Mouse (Mus musculus) erythroid progenitor cell, adult 5-6 weeks (primary cell): Measurements from ENCODE around the gene Tor1aip2. TPM values are rescaled to one million over a fixed set of nuclear protein-coding genes. Genes with fewer than 3 reads are reported as not detected.
"Not testable (repeated sequence)": the region's sequence is repeated elsewhere in the genome, so short reads cannot be mapped to it uniquely, and the experiment has no call there.

Experiments
- ATAC-seq: replicated peaks from 2 replicates; pipeline ENCODE4 v1.8.0; 2016; ENCODE audit warnings: moderate number of reproducible peaks, mild to moderate bottlenecking, moderate TSS enrichment, inconsistent platforms; ENCODE audit not compliant: poor library complexity, low FRiP score, severe bottlenecking
- total RNA-seq, 2 experiments: library from RNA; stranded (forward) in 1 of 2; stranded (reverse) in 1 of 2; fragments of 150-400 nt in 1 of 2; fragments of 186-747, 209-891 nt in 1 of 2; gene quantifications; 2 replicates each; pipeline versions ENCODE4 v1.2.3 to v1.2.4; 2015 to 2017; ENCODE audit warnings: low replicate concordance in 2 of 2

The Tor1aip2 gene
- total RNA-seq, 2 experiments from 2014 or later: 128 to 138 TPM

GRCm38 (mm10) chr1:156039989-156040388, 4.8 kb downstream of the Tor1aip2 start:
- not testable (repeated sequence) for ATAC-seq

GRCm38 (mm10) chr1:156040731-156041401, 5.7 kb downstream of the Tor1aip2 start:
- ATAC-seq: peak; percentile 77

DNA sequence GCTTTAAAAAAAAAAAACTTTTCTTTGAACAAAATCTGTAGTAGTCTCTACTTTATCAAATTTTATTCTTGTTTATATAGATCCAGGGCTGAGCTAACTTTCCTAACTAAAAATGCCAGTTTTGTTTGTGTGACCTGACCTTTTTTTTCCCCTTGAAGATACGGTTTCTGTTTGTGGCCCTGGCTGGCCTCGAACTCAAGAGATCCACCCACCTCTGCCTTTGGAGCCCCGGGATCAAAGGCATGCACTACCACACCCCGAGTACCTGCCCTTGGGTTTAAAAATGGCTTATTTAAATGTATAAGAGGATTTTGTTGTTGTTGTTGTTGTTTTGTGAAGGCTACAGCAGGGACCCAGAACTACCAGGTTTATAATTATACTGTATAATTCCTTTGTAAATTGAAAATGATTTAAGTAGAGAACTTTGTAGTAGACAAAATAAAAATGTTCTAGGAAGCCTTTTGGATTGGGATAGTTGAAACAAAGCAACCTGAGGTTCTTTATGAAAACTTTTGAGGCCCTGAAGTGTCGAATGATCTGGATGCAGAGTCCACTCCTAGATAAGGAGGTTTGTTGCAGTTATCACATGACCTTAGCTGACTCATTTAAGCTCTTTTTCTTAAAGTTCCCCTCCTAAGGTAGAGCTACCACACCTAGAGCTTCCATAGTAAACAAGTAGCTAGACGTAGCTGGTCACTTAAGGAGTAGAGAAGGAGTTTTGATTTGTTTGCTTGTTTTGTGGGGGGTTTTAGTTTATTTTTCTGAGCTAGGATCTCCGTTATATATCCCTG, 6.4 kb downstream of the Tor1aip2 start:
- no peak for ATAC-seq

GRCm38 (mm10) chr1:156042481-156042880, 7.3 kb downstream of the Tor1aip2 start:
- no peak for ATAC-seq

GRCm38 (mm10) chr1:156043027-156043426, 7.8 kb downstream of the Tor1aip2 start:
- ATAC-seq: peak; percentile 48

DNA sequence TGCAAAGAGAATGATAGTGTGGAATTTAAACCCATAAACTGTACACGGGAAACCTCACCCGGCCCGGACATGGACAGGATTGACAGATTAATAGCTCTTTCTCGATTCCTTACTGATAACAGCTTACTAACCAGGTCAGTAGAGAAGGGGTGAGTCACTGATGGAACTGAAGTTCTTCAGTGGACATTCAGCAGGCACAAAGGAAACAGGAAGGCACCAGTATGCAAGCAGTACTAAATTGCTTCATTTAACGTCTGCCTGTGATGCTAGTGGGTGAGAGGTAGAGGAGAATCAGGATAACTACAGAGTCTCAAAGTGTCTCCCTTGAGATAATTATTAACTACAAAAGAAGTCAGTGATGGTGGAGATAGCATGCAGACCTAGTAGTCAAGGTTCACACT, 9.0 kb downstream of the Tor1aip2 start:
- no peak for ATAC-seq

GRCm38 (mm10) chr1:156046688-156047087, 11.5 kb downstream of the Tor1aip2 start:
- no peak for ATAC-seq

DNA sequence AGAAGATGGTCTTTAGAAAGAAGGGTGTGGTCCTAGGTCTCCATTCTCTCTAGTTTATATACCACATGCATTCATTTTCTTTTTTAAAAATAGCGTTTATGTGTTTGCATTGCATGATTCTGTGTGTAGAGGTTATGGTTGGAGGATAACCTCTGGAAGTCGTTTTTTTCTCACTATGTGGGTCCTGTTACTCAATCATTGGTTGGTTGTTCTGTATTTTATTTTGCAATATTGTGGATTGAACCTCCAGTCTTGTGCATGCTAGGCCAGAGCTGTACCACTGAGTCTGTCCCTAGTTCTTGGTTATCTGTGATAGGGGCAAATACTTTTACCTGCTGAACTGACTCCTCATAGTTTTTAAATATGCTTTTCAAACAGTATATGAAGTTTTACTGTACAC, 23.0 kb downstream of the Tor1aip2 start:
- ATAC-seq: no peak

DNA sequence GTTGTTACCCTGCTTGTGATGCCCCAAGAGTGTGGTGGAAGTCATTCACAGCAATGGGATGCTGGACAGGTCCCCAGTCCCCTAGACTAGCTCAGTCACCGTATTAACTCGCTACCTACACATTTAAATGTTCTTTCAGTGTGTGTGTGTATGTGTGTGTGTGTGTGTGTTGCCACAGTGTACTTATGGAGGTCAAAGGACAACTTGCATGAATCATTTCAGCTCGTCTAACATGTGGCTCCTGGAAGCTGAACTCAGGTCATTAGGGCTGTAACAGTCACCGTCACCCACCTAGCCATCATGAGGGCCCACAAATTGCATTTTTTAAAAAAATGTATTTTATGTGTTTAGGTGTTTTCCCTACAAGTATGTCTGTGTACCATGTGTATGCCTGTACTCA, 27.0 kb downstream of the Tor1aip2 start:
- ATAC-seq: no peak

GRCm38 (mm10) chr1:156066133-156066532, 30.9 kb downstream of the Tor1aip2 start:
- no peak for ATAC-seq

DNA sequence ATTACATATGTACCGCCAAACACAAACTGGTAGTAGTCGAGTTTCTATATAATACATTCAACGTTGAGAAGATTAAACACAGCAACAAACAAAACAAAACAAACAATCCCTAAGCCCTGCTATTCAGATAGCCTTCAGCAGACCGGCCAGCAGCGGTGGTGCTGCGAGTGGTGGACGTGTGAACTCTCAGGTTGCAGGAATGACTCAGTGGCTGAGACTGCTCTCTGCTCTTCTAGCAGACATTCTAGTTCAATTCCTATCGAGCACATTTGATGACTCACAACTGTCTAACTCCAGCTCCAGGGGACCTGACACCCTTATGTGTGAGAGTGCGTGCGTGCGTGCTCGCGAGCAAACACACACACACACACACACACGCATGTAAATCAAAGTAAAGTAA, 34.9 kb downstream of the Tor1aip2 start:
- ATAC-seq: no peak

DNA sequence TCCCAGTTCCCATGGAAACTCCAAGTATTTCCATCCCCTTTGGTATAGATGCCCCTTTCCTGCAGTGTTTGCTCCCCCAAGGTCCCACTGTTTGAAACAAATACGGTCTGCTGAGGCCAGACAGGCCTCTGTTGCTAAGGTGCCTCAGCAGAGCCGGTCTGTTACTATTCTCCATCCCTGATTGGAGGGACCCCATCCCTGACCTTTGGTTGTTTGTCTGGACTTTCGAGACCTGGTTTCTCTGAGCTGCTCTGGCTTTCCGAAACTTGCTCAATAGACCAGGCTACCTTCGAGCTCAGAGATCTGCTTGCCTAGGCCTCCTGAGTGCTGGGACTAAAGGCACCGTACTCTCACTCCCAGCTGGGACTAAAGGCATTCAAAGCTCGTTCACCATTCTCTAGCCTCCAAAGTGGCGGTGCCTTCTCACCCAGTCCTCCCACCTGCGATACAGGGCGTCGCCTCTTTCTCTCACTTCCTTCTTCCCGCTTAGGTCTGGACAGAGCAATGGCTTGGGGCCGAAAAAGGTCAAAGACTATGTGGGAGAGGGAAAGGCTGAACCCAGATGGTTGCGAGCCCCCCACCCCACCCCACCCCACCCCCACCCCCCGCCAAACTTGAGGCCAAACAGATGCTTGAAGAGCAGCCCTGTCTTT, 38.1 kb downstream of the Tor1aip2 start:
- ATAC-seq: no peak

DNA sequence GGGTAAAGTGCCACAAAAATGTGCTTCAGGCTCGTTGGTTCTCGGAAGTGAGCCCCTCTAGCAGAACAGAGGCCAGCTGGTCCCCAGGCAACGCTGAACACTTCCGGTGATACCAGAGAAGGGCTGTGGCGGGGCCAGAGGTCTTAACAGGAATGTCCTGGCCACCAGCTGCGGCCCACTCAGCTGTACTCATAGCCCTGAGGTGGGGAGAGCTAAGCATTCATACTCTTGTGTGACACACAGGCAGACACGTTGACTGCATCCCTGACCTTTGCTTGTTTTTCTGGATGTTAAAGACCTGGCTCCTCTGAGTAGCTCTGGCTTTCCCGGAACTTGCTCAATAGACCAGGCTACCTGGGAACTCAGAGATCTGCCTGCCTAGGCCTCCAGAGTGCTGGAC, 39.4 kb downstream of the Tor1aip2 start:
- no peak for ATAC-seq

DNA sequence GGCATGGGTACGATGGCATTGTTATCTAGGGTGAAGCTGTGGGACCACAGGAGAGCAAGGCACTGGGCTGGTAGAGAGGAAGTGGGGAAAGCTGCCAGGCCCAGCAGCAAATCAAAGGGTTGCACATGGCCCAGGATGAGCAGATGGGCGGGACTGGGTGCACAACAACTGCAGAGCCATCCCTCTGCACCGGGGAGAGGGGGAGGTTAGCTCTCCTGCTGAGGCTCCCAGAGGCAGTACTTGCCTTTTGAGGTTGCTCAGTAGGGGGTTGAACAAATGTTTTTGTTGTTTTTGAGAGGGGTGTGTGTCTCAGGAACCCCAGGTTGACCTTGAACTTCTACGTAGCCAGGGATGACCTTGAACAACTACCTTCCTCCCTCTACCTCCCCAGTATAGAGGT, 41.3 kb downstream of the Tor1aip2 start:
- ATAC-seq: no peak

GRCm38 (mm10) chr1:156077655-156078054, 42.5 kb downstream of the Tor1aip2 start:
- ATAC-seq: no peak

- ATAC-seq: no peak
Measured at GRCm38 (mm10) chr1:156084603-156085002, 49.4 kb downstream of the Tor1aip2 start.

GRCm38 (mm10) chr1:156085770-156086169, 50.6 kb downstream of the Tor1aip2 start:
- peak; percentile 55; the same call in 1 of the 2 replicates for ATAC-seq

DNA sequence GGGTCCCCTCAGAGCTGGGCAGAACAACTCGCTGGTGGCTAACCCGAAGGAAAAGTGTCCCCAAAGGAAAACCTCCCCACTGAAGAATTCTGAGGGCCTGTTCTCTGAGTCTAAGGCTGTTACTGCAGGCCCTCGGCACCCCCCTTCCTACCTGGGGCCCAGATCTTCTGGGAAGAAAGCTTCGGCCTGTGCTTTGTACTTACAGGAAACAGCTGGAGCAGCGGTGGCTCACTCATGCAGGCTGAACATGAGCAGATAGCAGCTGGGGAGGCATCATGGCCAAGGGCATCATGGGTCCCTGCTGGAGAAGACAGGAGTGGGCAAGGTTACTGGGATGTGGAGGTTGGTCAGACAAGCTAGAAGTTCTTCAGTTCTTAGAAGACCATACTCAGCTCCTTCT, 52.4 kb downstream of the Tor1aip2 start:
- ATAC-seq: no peak

DNA sequence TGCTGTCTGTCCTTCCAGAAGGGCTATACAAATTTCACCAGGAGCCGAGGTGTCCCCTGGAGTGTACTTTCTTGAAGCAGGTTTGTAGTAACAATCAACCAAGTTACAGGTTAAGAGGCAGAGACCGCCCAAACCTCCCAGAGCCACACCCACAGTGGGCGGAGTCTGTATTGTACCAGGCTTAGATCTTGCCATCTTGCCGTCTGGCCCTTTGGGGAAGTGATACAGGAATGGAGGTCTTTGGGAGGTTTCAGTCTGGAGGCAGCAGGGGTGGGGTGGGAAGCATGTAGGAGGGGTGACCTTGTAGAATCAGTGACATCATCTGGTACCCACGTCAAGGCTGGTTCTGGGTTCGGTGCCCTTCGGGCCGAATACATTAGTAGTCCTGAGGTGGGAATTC, 54.4 kb downstream of the Tor1aip2 start:
- no peak for ATAC-seq

GRCm38 (mm10) chr1:156090042-156090441, 54.8 kb downstream of the Tor1aip2 start:
- no peak for ATAC-seq

DNA sequence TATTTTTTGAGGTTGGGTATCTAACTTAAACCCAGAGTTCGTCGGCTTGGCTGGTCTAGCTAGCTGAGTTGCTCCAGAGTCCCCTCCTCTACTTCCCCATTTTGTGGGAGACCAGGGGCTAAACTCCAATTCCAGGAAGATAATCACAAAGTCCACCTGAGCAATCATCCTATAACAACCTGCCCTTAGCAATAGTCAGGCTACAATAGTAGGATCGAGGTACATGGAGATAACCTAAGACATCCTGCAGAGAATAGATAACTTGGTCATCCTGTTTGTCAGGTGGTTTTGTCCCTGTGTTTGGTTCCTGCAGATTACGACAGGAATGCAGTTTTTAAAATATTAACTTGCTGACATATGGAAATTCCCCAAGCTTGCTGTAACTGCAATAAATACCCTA, 56.6 kb downstream of the Tor1aip2 start:
- ATAC-seq: no peak
